Mouse (Mus musculus) bone marrow, adult 2 months (tissue): ENCODE measurements at regions not wholly inside any gene's neighbourhood (a gene's known extent, or its start where the extent isn't known, plus 50 kb on each side); places are given as distances from the start of the nearest gene placed in this dataset.

ENCODE experiments used
- H3K27ac ChIP-seq: fragments of 200-500 bp; 2 replicates; pipeline ENCODE4 v1.5.1; 2012; ENCODE audit warnings: low read depth, mild to moderate bottlenecking, control low read depth, inconsistent platforms, low read length; ENCODE audit not compliant: control insufficient read depth, poor library complexity, insufficient read depth
- H3K4me1 ChIP-seq: fragments of 200-500 bp; 2 replicates; pipeline ENCODE4 v1.6.1; 2011; ENCODE audit warnings: low read length; ENCODE audit not compliant: control insufficient read depth, insufficient read depth
- H3K4me3 ChIP-seq: fragments of 200-500 bp; replicated peaks from 2 replicates; pipeline ENCODE3; 2011; ENCODE audit warnings: mild to moderate bottlenecking, low read depth, low read length, control low read depth; ENCODE audit not compliant: control insufficient read depth
- CTCF ChIP-seq: fragments of 200-500 bp; IDR thresholded peaks from 2 replicates; pipeline ENCODE4 v1.5.1; 2011; ENCODE audit warnings: low read length, control low read depth; ENCODE audit not compliant: control insufficient read depth, insufficient read depth
- POLR2A ChIP-seq: fragments of 200-500 bp; IDR thresholded peaks from 2 replicates; pipeline ENCODE4 v1.6.1; 2011; ENCODE audit warnings: low read depth, mild to moderate bottlenecking, control low read depth, low read length, borderline replicate concordance; ENCODE audit not compliant: control insufficient read depth
- WGBS: fragments of 180-500 bp; shearing (Covaris S2); methylation state at CpG from one replicate; pipeline ENCODE4 v1.1.7; 2018; 5-methylcytosine and 5-hydroxymethylcytosine counted together

GRCm38 (mm10) chr11:112055591-112055990, 726.4 kb upstream of the Sox9 start:
- Histone ChIP-seq H3K4me1 (no peaks in the 10 kb centered on the region), H3K27ac (no peak overlapping the region), H3K4me3 (no peak overlapping the region)
- 60% methylated on average over 6 of the region's 6 CpGs for WGBS
- no peak for TF ChIP-seq POLR2A
- TF ChIP-seq CTCF = no peak

GRCm38 (mm10) chr11:112067176-112067575, 714.8 kb upstream of the Sox9 start:
- no peak overlapping the region for H3K27ac ChIP-seq
- TF ChIP-seq CTCF = peak; percentile 14; the same call in 1 of the 2 replicates
- no peak for TF ChIP-seq POLR2A
- H3K4me1 ChIP-seq = no peaks in the 10 kb centered on the region
- WGBS = 68% methylated on average over 3 of the region's 3 CpGs
- H3K4me3 ChIP-seq = no peak overlapping the region

GRCm38 (mm10) chr11:112068821-112069220, 713.2 kb upstream of the Sox9 start:
- no peaks in the 10 kb centered on the region for H3K4me1 ChIP-seq
- H3K27ac ChIP-seq = no peak overlapping the region
- 84% methylated on average over 4 of the region's 4 CpGs for WGBS
- TF ChIP-seq POLR2A (no peak), CTCF (no peak)
- H3K4me3 ChIP-seq = no peak overlapping the region

GRCm38 (mm10) chr11:112071571-112071970, 710.5 kb upstream of the Sox9 start:
- Histone ChIP-seq H3K27ac (no peak overlapping the region), H3K4me3 (no peak overlapping the region), H3K4me1 (no peaks in the 10 kb centered on the region)
- 66% methylated on average over 7 of the region's 7 CpGs for WGBS
- TF ChIP-seq CTCF (no peak), POLR2A (no peak)

GRCm38 (mm10) chr11:112081386-112081785, 700.6 kb upstream of the Sox9 start:
- Histone ChIP-seq H3K4me1 (no peaks in the 10 kb centered on the region), H3K4me3 (no peak overlapping the region), H3K27ac (no peak overlapping the region)
- TF ChIP-seq CTCF = no peak
- no peak for TF ChIP-seq POLR2A
- 79% methylated on average over 4 of the region's 4 CpGs for WGBS

- H3K27ac ChIP-seq = no peak overlapping the region
- 44% methylated on average over 4 of the region's 4 CpGs for WGBS
- no peak overlapping the region for H3K4me3 ChIP-seq
- TF ChIP-seq POLR2A = no peak
- TF ChIP-seq CTCF = no peak
- H3K4me1 ChIP-seq = no peaks in the 10 kb centered on the region
Observed at GRCm38 (mm10) chr11:112083019-112083418, 699.0 kb upstream of the Sox9 start.

- Histone ChIP-seq H3K4me1 (no peaks in the 10 kb centered on the region), H3K4me3 (no peak overlapping the region), H3K27ac (no peak overlapping the region)
- WGBS = 83% methylated on average over 8 of the region's 8 CpGs
- TF ChIP-seq POLR2A (no peak), CTCF (no peak)
Observed at GRCm38 (mm10) chr11:112092168-112092567, 689.9 kb upstream of the Sox9 start.

- TF ChIP-seq POLR2A = no peak
- no peak for TF ChIP-seq CTCF
- no peak overlapping the region for H3K4me3 ChIP-seq
- H3K27ac ChIP-seq = no peak overlapping the region
- no peaks in the 10 kb centered on the region for H3K4me1 ChIP-seq
- WGBS = 65% methylated on average over 3 of the region's 3 CpGs
Observed at GRCm38 (mm10) chr11:112095009-112095408, 687.0 kb upstream of the Sox9 start.

- Histone ChIP-seq H3K4me1 (no peaks in the 10 kb centered on the region), H3K4me3 (no peak overlapping the region), H3K27ac (no peak overlapping the region)
- TF ChIP-seq CTCF = no peak
- no peak for TF ChIP-seq POLR2A
- 68% methylated on average over 1 of the region's 1 CpGs for WGBS
Observed at GRCm38 (mm10) chr11:112098161-112098560, 683.9 kb upstream of the Sox9 start.
